Mouse (Mus musculus): Measurements from ENCODE around the gene Fancc.

DNA sequence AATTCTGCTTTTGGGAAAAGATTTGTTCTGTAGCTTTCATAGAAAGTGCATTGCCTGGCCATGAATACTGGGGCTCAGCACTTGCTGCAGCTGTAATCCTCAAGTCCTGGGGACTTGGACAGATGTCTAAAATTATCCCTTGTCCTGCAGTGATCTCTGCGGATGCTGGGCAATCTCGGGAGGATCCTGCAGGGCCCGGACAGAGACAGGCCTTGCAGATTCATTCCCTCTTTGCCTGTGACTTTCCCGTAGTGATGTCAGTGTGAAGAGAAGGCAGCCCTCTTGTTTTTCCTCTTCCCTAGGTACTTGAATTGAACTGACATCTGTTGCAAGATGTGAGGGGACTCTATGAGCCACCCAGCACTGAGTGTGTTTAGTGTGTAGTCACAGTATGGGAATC is 236.9 kb downstream of the Fancc start:
- TF ChIP-seq GATA1 (IDR thresholded peaks at IDR 0.05; ENCODE audit: borderline replicate concordance, low read length): no peak
- no peak for TF ChIP-seq FLI1 (IDR thresholded peaks at IDR 0.05; ENCODE audit: low read length)
